Mouse (Mus musculus) heart, postnatal 25 days (tissue): ENCODE results near the gene A730061H03Rik. TPM values are rescaled to one million over a fixed set of nuclear protein-coding genes. Genes with fewer than 3 reads are reported as not detected.

Experiments used
- DNase-seq: peaks from one replicate; pipeline ENCODE4 v3.0.0; 2022; ENCODE audit warnings: low spot score
- intact Hi-C: fragments of 180-260 bp; cut with DNase I; formaldehyde crosslinking; loops from one replicate; pipeline ENCODE4 v1.15.1; 2025
- total RNA-seq, 2 experiments: library from RNA; stranded (reverse); gene quantifications; 2 replicates each; pipeline ENCODE4 v1.2.3; 2021

A730061H03Rik gene
- total RNA-seq, 2 experiments from 2014 or later = 0.83 TPM; not detected in 1

- peak; percentile 74 for DNase-seq
- intact Hi-C loops = no loop called here
Observed at GRCm38 (mm10) chr14:55584702-55585565, 24.7 kb upstream of the A730061H03Rik start, which contains the start of gene Emc9. Gene Emc9 (minus strand): TSS chr14:55585302.

GRCm38 (mm10) chr14:55584303-55584701 is 24.1 kb upstream of the A730061H03Rik start:
- no peak for DNase-seq
- intact Hi-C loops = no loop called here

GRCm38 (mm10) chr14:55581981-55582681 is 21.9 kb upstream of the A730061H03Rik start:
- intact Hi-C loops = no loop called here
- DNase-seq = no peak

GRCm38 (mm10) chr14:55580731-55581130 is 20.5 kb upstream of the A730061H03Rik start:
- intact Hi-C loops = no loop called here

GRCm38 (mm10) chr14:55579511-55580496 is 19.6 kb upstream of the A730061H03Rik start:
- DNase-seq = no peak
- intact Hi-C loops = no loop called here

More at GRCm38 (mm10) chr14:55580731-55581130, 20.5 kb upstream of the A730061H03Rik start:
- no peak for DNase-seq

GRCm38 (mm10) chr14:55578668-55579269 is 18.6 kb upstream of the A730061H03Rik start:
- DNase-seq = peak; percentile 38
- intact Hi-C loops = no loop called here

- intact Hi-C loops = no loop called here
- DNase-seq = peak; percentile 71
Observed at GRCm38 (mm10) chr14:55577871-55578667, 17.9 kb upstream of the A730061H03Rik start, which contains the start of gene Psme1. Gene Psme1 (plus strand): TSS chr14:55578123.

GRCm38 (mm10) chr14:55576376-55576775 is 16.2 kb upstream of the A730061H03Rik start:
- intact Hi-C loops = no loop called here
- no peak for DNase-seq

- no peak for DNase-seq
- intact Hi-C loops = no loop called here
Observed at GRCm38 (mm10) chr14:55575711-55576110, 15.5 kb upstream of the A730061H03Rik start.

GRCm38 (mm10) chr14:55575302-55575701 is 15.1 kb upstream of the A730061H03Rik start, which contains the start of gene Fitm1:
Gene Fitm1 (plus strand): TSS chr14:55575617.
- intact Hi-C loops = no loop called here
- DNase-seq = no peak

GRCm38 (mm10) chr14:55571760-55572159 is 11.6 kb upstream of the A730061H03Rik start:
- intact Hi-C loops = no loop called here
- no peak for DNase-seq

- DNase-seq = no peak
- intact Hi-C loops = no loop called here
Observed at GRCm38 (mm10) chr14:55570588-55570987, 10.4 kb upstream of the A730061H03Rik start.

- no peak for DNase-seq
- intact Hi-C loops = no loop called here
Observed at GRCm38 (mm10) chr14:55567496-55567895, 7.3 kb upstream of the A730061H03Rik start.

- intact Hi-C loops = no loop called here
Observed at GRCm38 (mm10) chr14:55565748-55566147, 5.5 kb upstream of the A730061H03Rik start.

GRCm38 (mm10) chr14:55563249-55563648 is 3.0 kb upstream of the A730061H03Rik start:
- intact Hi-C loops = loop anchor here (2.0 to 5.0 kb wide), 2 partner anchors 28 to 39 kb away; partner anchors contain the start of genes Irf9, Psme2 and Rnf31

More at GRCm38 (mm10) chr14:55565748-55566147, 5.5 kb upstream of the A730061H03Rik start:
- no peak for DNase-seq

GRCm38 (mm10) chr14:55561860-55562259 is 1.7 kb upstream of the A730061H03Rik start:
- DNase-seq = no peak
- intact Hi-C loops = loop anchor here (2.0 to 5.0 kb wide), 2 partner anchors 29 to 40 kb away; partner anchors contain the start of genes Irf9, Psme2 and Rnf31

More at GRCm38 (mm10) chr14:55563249-55563648, 3.0 kb upstream of the A730061H03Rik start:
- DNase-seq = no peak

- intact Hi-C loops = loop anchor here (5.0 kb wide), 1 partner anchor 43 kb away; the partner anchor contains the start of gene Irf9
- peak; percentile 81 for DNase-seq
Observed at GRCm38 (mm10) chr14:55559799-55560201, 406 bp downstream of the A730061H03Rik start, which contains the start of gene Dcaf11. Gene Dcaf11 (plus strand): TSS chr14:55560006.
